Mouse (Mus musculus): ENCODE measurements at regions not wholly inside any gene's neighbourhood (a gene's known extent, or its start where the extent isn't known, plus 50 kb on each side); places are given as distances from the start of the nearest gene placed in this dataset.
"Not testable (repeated sequence)": the region's sequence is repeated elsewhere in the genome, so short reads cannot be mapped to it uniquely, and the experiment has no call there.

- no peak for DNase-seq (ENCODE audit: low spot score)
Measured at GRCm38 (mm10) chr19:54099292-54099691, 55.3 kb downstream of the Adra2a start.

GRCm38 (mm10) chr19:54099769-54100168 is 55.8 kb downstream of the Adra2a start:
- no peak for DNase-seq (ENCODE audit: low spot score)

- peak; percentile 13 for DNase-seq (ENCODE audit: low spot score)
Measured at GRCm38 (mm10) chr19:54106571-54106970, 62.6 kb downstream of the Adra2a start.

DNA sequence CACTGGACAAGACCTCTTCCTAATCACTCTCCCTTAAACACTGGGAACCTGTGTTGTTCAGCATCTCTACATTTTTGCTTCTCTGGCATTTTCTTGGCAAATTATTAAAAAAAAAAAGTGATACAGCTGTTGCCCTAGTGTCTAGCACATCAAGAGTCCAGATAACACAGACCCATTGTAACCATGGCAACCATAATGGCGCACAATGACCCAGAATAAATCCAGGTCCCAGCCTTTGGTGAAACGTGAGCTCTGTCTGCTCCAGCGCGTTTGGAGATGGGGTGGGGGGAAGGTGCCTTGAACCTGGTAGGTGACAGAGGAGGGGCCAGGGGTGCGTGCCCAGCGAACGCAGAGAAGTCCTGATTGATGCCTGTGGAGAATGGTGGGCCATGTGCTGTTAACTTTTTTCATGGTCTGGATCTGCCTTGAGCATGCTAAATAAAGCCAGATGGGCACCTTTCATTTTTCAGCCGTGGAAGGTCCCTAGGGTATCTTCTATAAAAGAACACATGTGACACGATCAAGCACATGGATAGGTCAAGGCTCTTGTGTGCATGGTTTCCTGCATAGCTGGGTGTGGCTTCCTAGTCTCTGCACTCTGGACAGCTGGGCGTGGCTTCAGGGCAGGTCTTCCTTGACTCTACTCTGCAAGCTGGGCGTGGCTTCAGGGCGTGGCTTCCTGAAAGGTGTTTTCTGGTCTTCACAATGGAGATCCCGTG is 63.3 kb downstream of the Adra2a start:
- DNase-seq (ENCODE audit: low spot score), result no peak

GRCm38 (mm10) chr19:54110080-54110479 is 66.1 kb downstream of the Adra2a start:
- DNase-seq (ENCODE audit: low spot score), result no peak

- no peak for DNase-seq (ENCODE audit: low spot score)
Measured at GRCm38 (mm10) chr19:54112691-54113090, 68.7 kb downstream of the Adra2a start.

DNA sequence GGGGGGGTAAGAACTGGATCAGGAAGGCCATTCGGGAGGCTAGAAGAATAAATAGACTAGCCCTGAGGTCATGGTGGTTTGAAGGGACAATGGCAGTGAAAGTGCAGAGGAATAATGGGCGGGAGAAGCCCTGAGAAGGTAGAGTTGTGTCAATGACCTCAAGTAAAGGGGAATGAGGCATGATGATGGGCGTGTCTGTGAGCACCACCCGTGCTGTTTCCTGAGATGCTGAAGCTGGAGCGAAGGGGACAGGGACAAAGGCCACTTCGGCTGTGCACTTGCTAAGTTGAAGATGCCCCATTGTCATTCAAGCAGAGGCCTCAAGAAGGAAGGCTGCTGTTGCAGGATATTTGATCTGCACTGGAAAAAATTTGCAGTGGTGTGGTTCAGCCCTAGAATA is 69.5 kb downstream of the Adra2a start:
- no peak for DNase-seq (ENCODE audit: low spot score)

- peak; percentile 21 for DNase-seq (ENCODE audit: low spot score)
Measured at GRCm38 (mm10) chr19:54114588-54115317, 70.8 kb downstream of the Adra2a start.

GRCm38 (mm10) chr19:54115335-54115734 is 71.4 kb downstream of the Adra2a start:
- no peak for DNase-seq (ENCODE audit: low spot score)

GRCm38 (mm10) chr19:54116829-54117228 is 72.9 kb downstream of the Adra2a start:
- DNase-seq (ENCODE audit: low spot score), result no peak

GRCm38 (mm10) chr19:54117676-54118075 is 73.7 kb downstream of the Adra2a start:
- DNase-seq (ENCODE audit: low spot score), result no peak

GRCm38 (mm10) chr19:54123586-54123985 is 79.6 kb downstream of the Adra2a start:
- no peak for DNase-seq (ENCODE audit: low spot score)

GRCm38 (mm10) chr19:54151766-54152165 is 107.8 kb downstream of the Adra2a start:
- DNase-seq (ENCODE audit: low spot score), result not testable (repeated sequence)

- DNase-seq (ENCODE audit: low spot score), result no peak
Measured at GRCm38 (mm10) chr19:54154400-54154799, 110.4 kb downstream of the Adra2a start.

DNA sequence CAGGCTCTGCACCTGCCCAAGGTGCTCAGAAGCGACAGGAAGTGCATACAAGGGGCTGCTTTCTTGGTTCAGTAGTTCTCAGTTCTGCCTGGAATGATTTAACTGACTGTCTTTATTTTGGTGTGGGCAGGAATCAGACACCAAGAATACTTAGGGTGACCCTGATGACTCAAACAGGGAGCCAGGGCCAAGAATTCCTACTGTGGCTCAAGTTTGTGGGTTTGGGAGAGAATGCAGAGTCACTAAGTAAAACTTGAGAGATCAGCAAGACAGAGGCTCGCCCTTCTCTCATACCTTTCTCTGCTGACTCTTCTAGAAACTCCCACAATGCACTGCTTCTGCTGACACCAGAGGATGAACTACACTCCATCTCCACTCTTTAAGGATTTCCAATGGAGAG is 126.4 kb downstream of the Adra2a start:
- no peak for DNase-seq (ENCODE audit: low spot score)

- no peak for DNase-seq (ENCODE audit: low spot score)
Measured at GRCm38 (mm10) chr19:54174090-54175055, 130.4 kb downstream of the Adra2a start.

- DNase-seq (ENCODE audit: low spot score), result no peak
Measured at GRCm38 (mm10) chr19:54175766-54176165, 131.8 kb downstream of the Adra2a start.

GRCm38 (mm10) chr19:54177491-54177890 is 133.5 kb downstream of the Adra2a start:
- peak; percentile 5 for DNase-seq (ENCODE audit: low spot score)

DNA sequence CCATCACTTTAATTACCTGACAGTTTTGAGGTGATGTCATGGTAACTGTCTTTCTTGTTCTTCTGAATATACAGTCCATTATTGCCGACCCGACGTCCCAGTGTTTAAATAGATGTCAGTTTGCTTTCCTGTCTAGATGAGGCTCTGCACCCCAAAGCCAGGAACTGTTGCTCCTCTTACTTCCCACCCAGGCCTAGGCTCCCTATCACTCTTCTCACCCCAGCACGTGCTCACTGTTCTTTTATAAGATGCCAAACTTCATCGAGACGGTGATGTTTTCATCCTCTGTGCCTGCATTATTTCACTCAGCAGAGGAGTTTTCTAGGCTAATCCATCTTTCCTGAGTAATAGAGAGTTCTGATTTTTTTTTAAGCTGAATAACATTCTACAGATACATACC is 156.5 kb downstream of the Adra2a start:
- no peak for DNase-seq (ENCODE audit: low spot score)

- no peak for DNase-seq (ENCODE audit: low spot score)
Measured at GRCm38 (mm10) chr19:54202456-54202855, 158.5 kb downstream of the Adra2a start.

GRCm38 (mm10) chr19:54206819-54207218 is 162.9 kb downstream of the Adra2a start:
- DNase-seq (ENCODE audit: low spot score), result no peak

DNA sequence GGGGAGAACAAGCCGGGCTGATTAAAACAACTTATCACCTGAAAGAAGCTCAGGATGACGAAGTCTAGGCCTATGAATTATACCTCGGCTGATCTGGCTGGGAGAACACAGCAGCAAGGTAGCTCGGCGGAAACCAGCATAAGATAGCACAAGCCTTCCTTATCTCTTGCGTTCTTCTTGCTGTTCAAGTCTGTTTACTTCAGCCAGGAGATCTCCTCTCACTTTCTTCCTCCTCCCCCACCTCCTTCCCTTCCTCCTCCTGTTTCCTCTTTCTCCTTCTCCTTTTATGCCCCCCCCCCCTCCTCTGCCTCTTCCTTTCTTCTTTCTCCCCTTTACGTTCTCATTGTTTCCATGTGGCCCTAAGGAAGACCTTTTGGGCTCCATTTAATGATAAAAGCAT is 168.2 kb downstream of the Adra2a start:
- DNase-seq (ENCODE audit: low spot score), result no peak

Data from layer of hippocampus, adult 11-12 months (tissue).